Mouse (Mus musculus) myocyte (in vitro differentiated cells): ENCODE results near the gene Atg10. TPM values are rescaled to one million over a fixed set of nuclear protein-coding genes. Genes with fewer than 3 reads are reported as not detected.
A peak's percentile ranks its signal among the peaks of the same experiment; 100 is the strongest.

Source experiments
- H3K27me3 ChIP-seq: one replicate; pipeline ENCODE4 v1.6.1; 2011; ENCODE audit not compliant: control insufficient read depth, insufficient read depth, insufficient read length
- H3K36me3 ChIP-seq: one replicate; pipeline ENCODE4 v1.6.1; 2011; ENCODE audit not compliant: control insufficient read depth, insufficient read depth
- H3K4me2 ChIP-seq: one replicate; pipeline ENCODE4 v1.6.1; 2011; ENCODE audit warnings: low read depth, control low read depth
- H3K4me3 ChIP-seq: one replicate; pipeline ENCODE4 v1.5.1; 2011; ENCODE audit warnings: mild to moderate bottlenecking, control low read depth, moderate library complexity
- H3K79me2 ChIP-seq: one replicate; pipeline ENCODE4 v1.6.1; 2011; ENCODE audit not compliant: control insufficient read depth, insufficient read depth
- H3ac ChIP-seq: one replicate; pipeline ENCODE4 v1.6.1; 2011; ENCODE audit not compliant: control insufficient read depth, insufficient read length
- CEBPB ChIP-seq: IDR thresholded peaks from 2 replicates; pipeline ENCODE4 v1.6.1; 2011; ENCODE audit warnings: mild to moderate bottlenecking, moderate library complexity; ENCODE audit not compliant: poor library complexity, insufficient read depth, severe bottlenecking
- E2F4 ChIP-seq: IDR thresholded peaks from one replicate; pipeline ENCODE4 v1.6.1; 2011; ENCODE audit warnings: mild to moderate bottlenecking, control low read depth, moderate library complexity; ENCODE audit not compliant: insufficient read depth
- MAX ChIP-seq: IDR thresholded peaks from one replicate; pipeline ENCODE4 v1.6.1; 2011; ENCODE audit warnings: low read depth, mild to moderate bottlenecking, control low read depth
- MYOD1 ChIP-seq, 3 experiments: IDR thresholded peaks; one replicate each; pipeline ENCODE4 v1.6.1; 2011; ENCODE audit warnings: control low read depth in 2 of 3, low read depth in 2 of 3, mild to moderate bottlenecking in 2 of 3, moderate library complexity in 1 of 3; ENCODE audit not compliant: insufficient read length in 2 of 3, control insufficient read depth in 1 of 3
- MYOG ChIP-seq, 3 experiments: IDR thresholded peaks; one replicate each; pipeline ENCODE4 v1.6.1; 2011; ENCODE audit warnings: control low read depth in 2 of 3, low read depth in 2 of 3, mild to moderate bottlenecking in 2 of 3; ENCODE audit not compliant: insufficient read length in 2 of 3, control insufficient read depth in 1 of 3, insufficient read depth in 1 of 3
- POLR2A ChIP-seq: IDR thresholded peaks from one replicate; pipeline ENCODE4 v1.6.1; 2011; ENCODE audit warnings: low read depth, mild to moderate bottlenecking, control low read depth, moderate library complexity; ENCODE audit not compliant: insufficient read length
- POLR2AphosphoS2 ChIP-seq: IDR thresholded peaks from one replicate; pipeline ENCODE4 v1.6.1; 2011; ENCODE audit warnings: low read depth, control low read depth; ENCODE audit not compliant: insufficient read length
- REST ChIP-seq: IDR thresholded peaks from one replicate; pipeline ENCODE4 v1.6.1; 2011; ENCODE audit warnings: mild to moderate bottlenecking, control low read depth, moderate library complexity; ENCODE audit not compliant: insufficient read depth, insufficient read length
- SRF ChIP-seq: IDR thresholded peaks from one replicate; pipeline ENCODE4 v1.6.1; 2011; ENCODE audit warnings: low read depth; ENCODE audit not compliant: control insufficient read depth, insufficient read length
- TCF12 ChIP-seq: IDR thresholded peaks from one replicate; pipeline ENCODE4 v1.6.1; 2011; ENCODE audit warnings: mild to moderate bottlenecking, control low read depth; ENCODE audit not compliant: poor library complexity, insufficient read depth, severe bottlenecking
- TCF3 ChIP-seq: IDR thresholded peaks from one replicate; pipeline ENCODE4 v1.6.1; 2011; ENCODE audit warnings: low read depth, control low read depth; ENCODE audit not compliant: insufficient read length
- USF1 ChIP-seq: IDR thresholded peaks from one replicate; pipeline ENCODE4 v1.6.1; 2011; ENCODE audit warnings: low read depth, mild to moderate bottlenecking, control low read depth, moderate library complexity
- polyA plus RNA-seq: library from polyadenylated mRNA; unstranded; fragments of >200 nt; fragmentation: generic; extraction: Trizol; gene quantifications from one replicate; pipeline ENCODE4 v1.2.1, GENCODE M21; 2012; ENCODE audit warnings: missing spikeins

Atg10 gene
- polyA plus RNA-seq, 1 experiment: 5.9 TPM

GRCm38 (mm10) chr13:91237976-91238375 lies 14.2 kb upstream of the Atg10 start:
- H3ac ChIP-seq: no peak overlapping the region
- no peak overlapping the region for H3K4me2 ChIP-seq
- TF ChIP-seq TCF12 (no peak), MYOG (IDR thresholded peaks at IDR 0.05; ENCODE audit: control insufficient read depth in 1 of 3, insufficient read depth in 1 of 3, insufficient read length in 2 of 3, low read depth in 2 of 3) (no peak), REST (no peak), SRF (no peak), MAX (no peak), POLR2AphosphoS2 (no peak), POLR2A (no peak), MYOD1 (IDR thresholded peaks at IDR 0.05; ENCODE audit: control insufficient read depth in 1 of 3, insufficient read length in 2 of 3, low read depth in 2 of 3) (no peak), TCF3 (no peak), CEBPB (no peak), E2F4 (no peak), USF1 (no peak)
- H3K27me3 ChIP-seq: no peaks in the 10 kb centered on the region
- H3K4me3 ChIP-seq: no peak overlapping the region
- no peaks in the 10 kb centered on the region for H3K36me3 ChIP-seq
- H3K79me2 ChIP-seq: no peaks in the 10 kb centered on the region

- TF ChIP-seq REST (no peak), E2F4 (no peak), USF1 (no peak), POLR2A (no peak), POLR2AphosphoS2 (no peak), TCF12 (no peak), MYOD1 (IDR thresholded peaks at IDR 0.05; ENCODE audit: control insufficient read depth in 1 of 3, insufficient read length in 2 of 3, low read depth in 2 of 3) (no peak), MAX (no peak), TCF3 (no peak), SRF (no peak), MYOG (IDR thresholded peaks at IDR 0.05; ENCODE audit: control insufficient read depth in 1 of 3, insufficient read depth in 1 of 3, insufficient read length in 2 of 3, low read depth in 2 of 3) (no peak), CEBPB (no peak)
- no peaks in the 10 kb centered on the region for H3K36me3 ChIP-seq
- H3ac ChIP-seq: no peak overlapping the region
- H3K4me2 ChIP-seq: no peak overlapping the region
- H3K79me2 ChIP-seq: no peaks in the 10 kb centered on the region
- no peaks in the 10 kb centered on the region for H3K27me3 ChIP-seq
- no peak overlapping the region for H3K4me3 ChIP-seq
These were observed 13.1 kb upstream of the Atg10 start for GRCm38 (mm10) chr13:91236884-91237283.

- no peaks in the 10 kb centered on the region for H3K36me3 ChIP-seq
- H3K4me2 ChIP-seq: peak overlapping the region; percentile 97
- no peak for TF ChIP-seq MYOD1 (IDR thresholded peaks at IDR 0.05; ENCODE audit: control insufficient read depth in 1 of 3, insufficient read length in 2 of 3, low read depth in 2 of 3)
- TF ChIP-seq POLR2A: no peak
- no peak for TF ChIP-seq TCF12
- no peak for TF ChIP-seq REST
- TF ChIP-seq CEBPB: peak; percentile 86; the same call in 1 of the 2 replicates
- H3K4me3 ChIP-seq: peak overlapping the region; percentile 52
- H3K79me2 ChIP-seq: no peaks in the 10 kb centered on the region
- H3ac ChIP-seq: no peak overlapping the region
- no peaks in the 10 kb centered on the region for H3K27me3 ChIP-seq
These were observed 658 bp upstream of the Atg10 start for GRCm38 (mm10) chr13:91224438-91224814.

GRCm38 (mm10) chr13:91223063-91223462 lies 705 bp downstream of the Atg10 start:
- Histone ChIP-seq H3ac (peak overlapping the region; percentile 24), H3K79me2 (no peaks in the 10 kb centered on the region), H3K4me3 (peak overlapping the region; percentile 52), H3K36me3 (no peaks in the 10 kb centered on the region), H3K4me2 (peak overlapping the region; percentile 66), H3K27me3 (no peaks in the 10 kb centered on the region)
- TF ChIP-seq REST: no peak
- no peak for TF ChIP-seq CEBPB
- no peak for TF ChIP-seq POLR2AphosphoS2
- no peak for TF ChIP-seq MYOG (IDR thresholded peaks at IDR 0.05; ENCODE audit: control insufficient read depth in 1 of 3, insufficient read depth in 1 of 3, insufficient read length in 2 of 3, low read depth in 2 of 3)
- no peak for TF ChIP-seq TCF3
- no peak for TF ChIP-seq USF1

- no peak overlapping the region for H3K4me3 ChIP-seq
- H3K79me2 ChIP-seq: no peaks in the 10 kb centered on the region
- no peak overlapping the region for H3ac ChIP-seq
- H3K4me2 ChIP-seq: no peak overlapping the region
- H3K27me3 ChIP-seq: no peaks in the 10 kb centered on the region
- no peaks in the 10 kb centered on the region for H3K36me3 ChIP-seq
- TF ChIP-seq TCF12 (no peak), TCF3 (no peak), REST (no peak), MAX (no peak), POLR2A (no peak), SRF (no peak), MYOG (IDR thresholded peaks at IDR 0.05; ENCODE audit: control insufficient read depth in 1 of 3, insufficient read depth in 1 of 3, insufficient read length in 2 of 3, low read depth in 2 of 3) (no peak), POLR2AphosphoS2 (no peak), MYOD1 (IDR thresholded peaks at IDR 0.05; ENCODE audit: control insufficient read depth in 1 of 3, insufficient read length in 2 of 3, low read depth in 2 of 3) (no peak), CEBPB (no peak), USF1 (no peak), E2F4 (no peak)
These were observed 2.1 kb downstream of the Atg10 start for GRCm38 (mm10) chr13:91221696-91222095.
